Mouse (Mus musculus): ENCODE data around the gene Klf17. TPM values are rescaled to one million over a fixed set of nuclear protein-coding genes. Genes with fewer than 3 reads are reported as not detected.

The Klf17 gene
- total and polyA plus RNA-seq, 3 experiments = not detected

GRCm38 (mm10) chr4:117806992-117807391, 41.5 kb upstream of the Klf17 start (continued):
- no peak for TF ChIP-seq NRF1 (IDR thresholded peaks at IDR 0.05; ENCODE audit: insufficient read depth, low read depth, low read length, poor library complexity, severe bottlenecking)
- no peak for TF ChIP-seq KAT2A (conservative IDR thresholded peaks at IDR 0.05; ENCODE audit: low read depth, low read length)
- TF ChIP-seq GATA1 (IDR thresholded peaks at IDR 0.05; ENCODE audit: low read depth, low read length) = peak; percentile 88
- TF ChIP-seq POLR2AphosphoS5 (IDR thresholded peaks at IDR 0.05; ENCODE audit: borderline replicate concordance, low read depth, low read length) = no peak
- peak; percentile 88 for TF ChIP-seq ETS1 (IDR thresholded peaks at IDR 0.05; ENCODE audit: low read depth, low read length)
- no peak for TF ChIP-seq POLR2AphosphoS2 (IDR thresholded peaks at IDR 0.05; ENCODE audit: low read length)
- TF ChIP-seq CHD2 (IDR thresholded peaks at IDR 0.05; ENCODE audit: low read length) = no peak
- no peak for TF ChIP-seq CTCF (IDR thresholded peaks at IDR 0.05 in 2 of 3, conservative IDR thresholded peaks at IDR 0.05 in 1 of 3; ENCODE audit: control insufficient read depth in 1 of 3, insufficient read depth in 1 of 3, low read depth in 2 of 3, low read length in 3 of 3, poor library complexity in 1 of 3, severe bottlenecking in 1 of 3)
- TF ChIP-seq ZC3H11A (IDR thresholded peaks at IDR 0.05; ENCODE audit: low read depth, low read length) = no peak
- TF ChIP-seq MYB (IDR thresholded peaks at IDR 0.05; ENCODE audit: low read depth, low read length) = peak; percentile 58
- TF ChIP-seq MAZ (IDR thresholded peaks at IDR 0.05; ENCODE audit: low read depth, low read length) = peak; percentile 62; the same call in 1 of the 2 replicates

- H3K27me3 ChIP-seq (ENCODE audit: control insufficient read depth in 1 of 2, insufficient read depth in 2 of 2, low read length in 2 of 2) = no peaks in the 10 kb centered on the region
- DNase-seq (ENCODE audit: low read depth, low spot score) = peak; percentile 39
- H3K4me1 ChIP-seq (ENCODE audit: control insufficient read depth in 1 of 2, insufficient read depth in 2 of 2, low read length in 2 of 2) = no peaks in the 10 kb centered on the region; a peak in 1 of 4 replicates
- no peaks in the 10 kb centered on the region for H3K9me3 ChIP-seq (replicated peaks; ENCODE audit: insufficient read depth, low read length)
- H3K36me3 ChIP-seq (ENCODE audit: control insufficient read depth in 1 of 2, insufficient read depth in 2 of 2, low read length in 2 of 2) = peaks cover 0 to 4% of the 10 kb centered on the region in 2 experiments; a peak in 2 of 4 replicates
- H3K27ac ChIP-seq (ENCODE audit: control insufficient read depth, low read depth, low read length) = no peak overlapping the region
- no peaks in the 10 kb centered on the region for H3K79me2 ChIP-seq (ENCODE audit: control insufficient read depth, insufficient read depth, low read length, poor library complexity)
- H3K4me3 ChIP-seq (ENCODE audit: control insufficient read depth in 1 of 2, insufficient read depth in 1 of 2, low read depth in 2 of 2, low read length in 2 of 2) = no peak overlapping the region
- H3K9ac ChIP-seq (ENCODE audit: control insufficient read depth, low read depth, low read length, poor library complexity, severe bottlenecking) = no peak overlapping the region
- no peak for TF ChIP-seq E2F4 (IDR thresholded peaks at IDR 0.05; ENCODE audit: borderline replicate concordance, low read depth, low read length)
- TF ChIP-seq CHD2 (IDR thresholded peaks at IDR 0.05; ENCODE audit: low read length) = no peak
- TF ChIP-seq MAZ (IDR thresholded peaks at IDR 0.05; ENCODE audit: low read depth, low read length) = no peak
- TF ChIP-seq POLR2AphosphoS5 (IDR thresholded peaks at IDR 0.05; ENCODE audit: borderline replicate concordance, low read depth, low read length) = no peak
- no peak for TF ChIP-seq POLR2AphosphoS2 (IDR thresholded peaks at IDR 0.05; ENCODE audit: low read length)
- peak; percentile 34; the same call in 1 of the 2 replicates for TF ChIP-seq ZC3H11A (IDR thresholded peaks at IDR 0.05; ENCODE audit: low read depth, low read length)
- no peak for TF ChIP-seq EP300 (IDR thresholded peaks at IDR 0.05; ENCODE audit: low read depth in 1 of 2, low read length in 2 of 2)
- no peak for TF ChIP-seq MEF2A (IDR thresholded peaks at IDR 0.05; ENCODE audit: extremely low read depth, insufficient replicate concordance, low read depth, low read length, poor library complexity, severe bottlenecking)
- no peak for TF ChIP-seq NRF1 (IDR thresholded peaks at IDR 0.05; ENCODE audit: insufficient read depth, low read depth, low read length, poor library complexity, severe bottlenecking)
- TF ChIP-seq BHLHE40 (IDR thresholded peaks at IDR 0.05; ENCODE audit: borderline replicate concordance, low read depth, low read length) = no peak
- TF ChIP-seq RAD21 (IDR thresholded peaks at IDR 0.05; ENCODE audit: low read depth, low read length) = peak; percentile 46
- TF ChIP-seq MYC (IDR thresholded peaks at IDR 0.05; ENCODE audit: low read depth, low read length) = no peak
- TF ChIP-seq MYB (IDR thresholded peaks at IDR 0.05; ENCODE audit: low read depth, low read length) = no peak
- TF ChIP-seq KAT2A (conservative IDR thresholded peaks at IDR 0.05; ENCODE audit: low read depth, low read length) = no peak
- no peak for TF ChIP-seq HCFC1 (IDR thresholded peaks at IDR 0.05; ENCODE audit: low read depth, low read length)
- TF ChIP-seq TBP (IDR thresholded peaks at IDR 0.05; ENCODE audit: low read depth, low read length) = no peak
- TF ChIP-seq GABPA (IDR thresholded peaks at IDR 0.05; ENCODE audit: low read depth, low read length) = no peak
- no peak for TF ChIP-seq TAL1 (IDR thresholded peaks at IDR 0.05; ENCODE audit: low read length)
- TF ChIP-seq SIN3A (IDR thresholded peaks at IDR 0.05; ENCODE audit: low read length) = no peak
- TF ChIP-seq CTCF (IDR thresholded peaks at IDR 0.05 in 2 of 3, conservative IDR thresholded peaks at IDR 0.05 in 1 of 3; ENCODE audit: control insufficient read depth in 1 of 3, insufficient read depth in 1 of 3, low read depth in 2 of 3, low read length in 3 of 3, poor library complexity in 1 of 3, severe bottlenecking in 1 of 3) = peak; percentile 41 to 60 (median 51)
- no peak for TF ChIP-seq USF2 (IDR thresholded peaks at IDR 0.05; ENCODE audit: borderline replicate concordance in 1 of 2, insufficient read depth in 1 of 2, low read depth in 1 of 2, low read length in 2 of 2)
- no peak for TF ChIP-seq GATA1 (IDR thresholded peaks at IDR 0.05; ENCODE audit: low read depth, low read length)
- TF ChIP-seq MAFK (IDR thresholded peaks at IDR 0.05; ENCODE audit: borderline replicate concordance, low read depth, low read length) = no peak
- no peak for TF ChIP-seq MAX (IDR thresholded peaks at IDR 0.05; ENCODE audit: low read length)
- TF ChIP-seq ZNF384 (IDR thresholded peaks at IDR 0.05; ENCODE audit: low read depth, low read length) = no peak
- peak; percentile 43 for TF ChIP-seq SMC3 (IDR thresholded peaks at IDR 0.05; ENCODE audit: low read depth, low read length)
- no peak for TF ChIP-seq ELF1 (IDR thresholded peaks at IDR 0.05; ENCODE audit: low read depth, low read length)
- TF ChIP-seq USF1 (IDR thresholded peaks at IDR 0.05; ENCODE audit: low read depth, low read length) = no peak
- 0 out of 2 replicates have a peak, but pooled peaks have one; percentile 22 for TF ChIP-seq ETS1 (IDR thresholded peaks at IDR 0.05; ENCODE audit: low read depth, low read length)
- no peak for TF ChIP-seq MXI1 (IDR thresholded peaks at IDR 0.05; ENCODE audit: low read depth, low read length)
- TF ChIP-seq JUND (IDR thresholded peaks at IDR 0.05; ENCODE audit: low read depth, low read length) = no peak
- TF ChIP-seq CHD1 (IDR thresholded peaks at IDR 0.05; ENCODE audit: low read depth, low read length) = no peak
Measured at GRCm38 (mm10) chr4:117799904-117800303, 34.5 kb upstream of the Klf17 start.
